22 mouse cellular contexts compared by ENCODE assay signal in genomic region chr15:59205544-59205943, GRCm38 (mm10).
DNase-seq lines count a peak whose midpoint lies in the region; ATAC-seq and TF ChIP-seq lines count a peak whose summit lies in the region.
"Had no signal": no experiment of that assay in that cellular context is flagged by ENCODE, and none has a peak within 500 bp of the region (broad histone marks: within the 10 kb centered on the region; RNA-seq: fewer than 3 reads in every experiment).

No protein-coding gene starts in this region.

- no peak for TF ChIP-seq CTCF in heart, adult 2 months (IDR thresholded peaks at IDR 0.05)

- peak; percentile 62; the same call in 1 of the 2 replicates for ATAC-seq in heart, embryonic 13.5 days (ENCODE audit: extremely low read depth, insufficient number of reproducible peaks, low FRiP score, low TSS enrichment)
- ATAC-seq: forebrain, embryonic 16.5 days; inflammation-experienced regulatory T-cells, adult 6 months had no signal

- no peak overlapping the region for H3K4me3 ChIP-seq in heart, adult 2 months
- H3K4me3 ChIP-seq in heart, embryonic 13.5 days = no peak overlapping the region
- H3K4me3 ChIP-seq: embryonic facial prominence, embryonic 10.5 days; forebrain, embryonic 10.5 days; limb, embryonic 10.5 days had no signal

- H3K36me3 ChIP-seq in heart, adult 2 months (ENCODE audit: control insufficient read depth, insufficient read depth, low read length) = no peaks in the 10 kb centered on the region
- H3K36me3 ChIP-seq in heart, embryonic 13.5 days = no peaks in the 10 kb centered on the region
- H3K36me3 ChIP-seq: embryonic facial prominence, embryonic 10.5 days; forebrain, embryonic 10.5 days; limb, embryonic 10.5 days had no signal

- no peak overlapping the region for H3K4me2 ChIP-seq in heart, embryonic 13.5 days
- H3K4me2 ChIP-seq: hindbrain, embryonic 14.5 days had no signal

- TF ChIP-seq EP300 in heart, adult 2 months (IDR thresholded peaks at IDR 0.05; ENCODE audit: insufficient read depth, low read depth, low read length) = peak; percentile 95

- H3K27me3 ChIP-seq in heart, adult 2 months (ENCODE audit: control insufficient read depth, insufficient read depth, low read length) = no peaks in the 10 kb centered on the region
- H3K27me3 ChIP-seq in heart, embryonic 13.5 days (replicated peaks) = no peaks in the 10 kb centered on the region

- H3K27ac ChIP-seq in heart, adult 2 months = peak overlapping the region; percentile 75
- peak overlapping the region; percentile 83 for H3K27ac ChIP-seq in heart, embryonic 13.5 days (replicated peaks)
- H3K27ac ChIP-seq: embryonic facial prominence, embryonic 10.5 days; forebrain, embryonic 10.5 days; hindbrain, embryonic 14.5 days; limb, embryonic 10.5 days; stomach, postnatal 0 days had no signal

- DNase-seq in heart, adult 11 months = peak; percentile 97
- no peak for DNase-seq in heart, postnatal 14 days
- DNase-seq in heart, adult 2 months = peak in 1 of 2 experiments; percentile 65
- peak; percentile 31 for DNase-seq in heart, postnatal 4 days
- no peak for DNase-seq in urinary bladder, adult 2 months (ENCODE audit: low spot score)
- DNase-seq in layer of hippocampus, postnatal 36 days = no peak
- DNase-seq: cerebellum, adult 9-11 months; gastrocnemius, postnatal 10 days; kidney, adult 18-20 months; kidney, postnatal 4 days; liver; lung, postnatal 4 days; midbrain, embryonic 14.5 days; right cerebral cortex, postnatal 14 days had no signal

- H3K9ac ChIP-seq in heart, adult 2 months (ENCODE audit: low read depth, low read length) = no peak overlapping the region
- H3K9ac ChIP-seq in heart, embryonic 13.5 days = no peak overlapping the region
- H3K9ac ChIP-seq: hindbrain, embryonic 14.5 days had no signal

- H3K79me2 ChIP-seq in heart, adult 2 months (replicated peaks; ENCODE audit: control insufficient read depth, insufficient read depth, low read length) = no peaks in the 10 kb centered on the region

- H3K9me3 ChIP-seq in heart, embryonic 13.5 days = no peaks in the 10 kb centered on the region
- H3K9me3 ChIP-seq: embryonic facial prominence, embryonic 10.5 days; forebrain, embryonic 10.5 days; limb, embryonic 10.5 days had no signal

- intact Hi-C loops in heart, postnatal 14 days (cut with DNase I) = loop anchor here (2.0 kb wide), 1 partner anchor 85 kb away; no protein-coding TSS in a partner anchor
- intact Hi-C loops in heart, adult 2 months (cut with DNase I) = loop anchor here (2.0 to 5.0 kb wide), 2 partner anchors 87 to 151 kb away; no protein-coding TSS in a partner anchor

- 65% methylated on average over 7 of the region's 7 CpGs for WGBS in heart, adult 2 months
- 41% methylated on average over 7 of the region's 7 CpGs for WGBS in heart, embryonic 13.5 days

- H3K4me1 ChIP-seq in heart, adult 2 months (ENCODE audit: control insufficient read depth, insufficient read depth, low read length) = peaks cover 14% of the 10 kb centered on the region
- peaks cover 56% of the 10 kb centered on the region for H3K4me1 ChIP-seq in heart, embryonic 13.5 days

- TF ChIP-seq POLR2A in heart, adult 2 months (IDR thresholded peaks at IDR 0.05; ENCODE audit: insufficient read depth, low read depth, low read length) = no peak

Comparison
In these comparisons a context has a peak if more than half of its experiments do, and no peak if none do; other contexts are left out.
1. DNase-seq: peak in heart, adult 11 months (single experiment) and heart, postnatal 4 days (single experiment); none in heart, postnatal 14 days (0 of 2), urinary bladder, adult 2 months (single experiment) and layer of hippocampus, postnatal 36 days (0 of 2).